Mouse (Mus musculus): ENCODE measurements around the gene A730071L15Rik.

The A730071L15Rik gene

DNA sequence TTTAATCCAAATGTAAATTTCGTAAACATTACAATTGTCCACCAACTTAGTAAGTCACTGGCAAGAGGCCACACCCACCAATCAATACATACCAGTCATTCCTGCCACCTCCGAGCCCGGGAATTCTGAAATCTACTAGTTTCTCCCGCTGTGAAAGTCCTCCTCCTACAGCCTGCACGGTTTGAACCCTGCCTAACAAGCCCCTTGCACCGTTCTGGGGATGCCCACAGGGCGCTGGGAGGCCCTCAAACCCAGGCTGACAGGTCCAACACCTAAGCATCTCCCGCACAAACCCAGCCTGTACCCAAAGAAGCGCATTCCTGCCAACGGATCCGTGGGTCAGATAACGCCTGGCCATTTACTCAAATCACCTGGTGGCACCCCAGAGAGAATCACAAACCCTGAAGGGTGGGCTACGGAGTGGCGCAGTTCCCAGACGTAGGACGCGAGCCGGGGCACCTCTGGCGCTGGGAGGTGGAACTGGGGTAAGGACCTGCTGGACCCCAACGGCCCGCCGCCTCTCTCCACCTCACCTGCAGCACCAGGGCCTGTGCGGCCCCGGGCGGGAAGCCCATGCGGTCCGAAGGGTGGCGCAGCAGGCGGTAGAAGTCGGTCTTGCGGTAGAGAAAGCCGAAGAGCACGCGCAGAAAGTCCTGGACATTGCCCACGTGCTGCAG is at the start of gene A730071L15Rik:
Gene A730071L15Rik (plus strand): TSS at position 620 of the 677 bp plus-strand sequence.
- DNase-seq (ENCODE audit: low spot score): peak; percentile 15

DNA sequence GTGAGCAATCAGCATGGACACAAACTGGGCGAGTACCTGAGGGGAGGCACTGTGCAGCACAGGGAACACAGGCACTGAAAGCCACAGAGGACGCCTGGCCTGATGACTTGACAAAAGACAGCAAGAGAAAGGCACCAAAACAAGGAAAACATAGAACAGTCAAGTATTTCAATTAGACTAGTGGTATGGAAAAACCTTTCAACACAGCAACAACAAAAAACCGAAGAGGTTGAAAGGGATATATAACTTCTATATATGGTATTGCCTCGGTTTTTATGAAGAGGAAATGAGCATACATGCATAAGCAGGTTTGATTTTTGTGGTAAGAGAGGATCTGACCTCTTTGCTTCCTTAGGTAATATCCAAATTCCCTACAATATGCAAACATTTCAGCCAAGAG is 47.0 kb upstream of the A730071L15Rik start:
- no peak for DNase-seq (ENCODE audit: low spot score)

DNA sequence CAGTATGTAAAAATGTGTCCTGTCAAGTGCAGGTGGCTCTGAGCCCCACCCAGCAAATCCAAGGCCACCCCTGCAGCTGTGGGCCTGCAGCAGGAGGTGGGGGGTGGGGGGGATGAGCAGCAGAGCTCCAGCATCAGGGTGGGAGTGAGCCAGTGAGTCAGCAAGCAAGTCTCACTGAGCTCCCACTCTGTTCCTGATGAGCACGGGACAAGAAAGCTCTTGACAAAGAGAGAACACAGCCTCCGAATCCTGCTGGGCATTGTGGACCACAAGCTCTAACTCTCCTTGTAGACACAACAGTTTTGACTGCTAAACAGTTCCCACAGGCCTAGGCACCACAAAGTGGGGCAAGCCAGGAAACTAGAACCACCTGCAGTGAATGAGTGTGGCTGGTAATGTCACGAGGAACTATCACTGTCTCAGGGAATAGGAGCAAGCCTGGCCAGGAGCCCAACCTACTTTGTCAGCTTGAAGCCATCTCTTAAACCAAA is 45.6 kb upstream of the A730071L15Rik start:
- DNase-seq (ENCODE audit: low spot score): no peak

DNA sequence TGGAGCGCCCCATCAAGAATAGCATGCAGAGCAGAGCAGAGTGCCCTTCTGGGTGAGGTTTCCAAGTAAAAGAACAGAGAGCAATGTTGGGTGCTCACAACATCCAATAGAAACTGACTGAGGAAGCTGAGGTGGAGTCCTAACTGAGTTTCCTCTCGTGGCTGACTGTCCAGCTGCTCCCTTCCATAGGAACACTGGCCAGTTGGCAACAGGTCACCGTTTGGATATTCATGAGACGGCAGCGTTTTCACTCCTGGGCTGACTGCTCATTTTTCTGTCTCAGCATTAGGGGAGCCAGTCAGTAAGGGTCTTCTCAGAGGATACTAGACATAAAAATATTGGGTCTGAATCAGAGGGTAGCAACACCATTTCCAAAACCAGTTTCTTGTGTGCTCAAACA is 43.2 kb upstream of the A730071L15Rik start:
- no peak for DNase-seq (ENCODE audit: low spot score)

DNA sequence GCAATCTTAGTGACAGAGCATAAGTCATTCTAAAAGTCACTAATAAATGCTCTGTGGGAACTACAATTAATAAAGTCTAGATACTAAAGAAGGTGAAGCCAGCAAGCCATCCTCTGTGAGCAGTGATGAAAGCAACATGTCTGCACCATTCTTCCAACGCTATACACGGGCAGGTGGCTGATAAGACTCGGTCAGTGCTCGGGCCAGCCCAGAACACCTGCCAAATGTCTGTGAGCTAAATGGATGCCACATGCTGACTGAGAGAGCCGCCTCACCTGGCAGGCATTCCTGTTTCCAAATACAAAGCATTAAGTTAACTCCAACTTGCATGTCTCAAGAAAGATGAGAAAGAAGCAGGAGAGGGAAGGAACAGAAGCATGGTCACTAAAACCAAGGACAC is 42.7 kb upstream of the A730071L15Rik start:
- DNase-seq (ENCODE audit: low spot score): no peak

DNA sequence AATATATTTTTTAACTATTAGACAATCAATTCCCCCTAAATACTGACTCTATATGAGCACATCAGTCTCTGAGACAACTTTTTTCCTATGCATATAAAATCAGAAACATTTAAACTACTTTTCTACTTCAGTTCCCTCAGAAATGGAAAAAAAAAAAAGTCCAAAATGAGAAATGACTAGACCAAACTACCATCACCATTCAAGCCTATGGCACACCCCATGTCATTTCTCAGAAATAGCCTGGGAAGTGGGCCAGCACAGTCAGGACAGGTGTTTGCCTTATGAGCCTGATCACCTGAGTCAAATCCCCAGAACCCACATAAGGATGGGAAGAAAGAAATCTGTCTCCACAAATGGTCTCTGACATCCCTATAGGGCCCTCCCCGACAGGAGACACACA is 41.3 kb upstream of the A730071L15Rik start:
- no peak for DNase-seq (ENCODE audit: low spot score)

DNA sequence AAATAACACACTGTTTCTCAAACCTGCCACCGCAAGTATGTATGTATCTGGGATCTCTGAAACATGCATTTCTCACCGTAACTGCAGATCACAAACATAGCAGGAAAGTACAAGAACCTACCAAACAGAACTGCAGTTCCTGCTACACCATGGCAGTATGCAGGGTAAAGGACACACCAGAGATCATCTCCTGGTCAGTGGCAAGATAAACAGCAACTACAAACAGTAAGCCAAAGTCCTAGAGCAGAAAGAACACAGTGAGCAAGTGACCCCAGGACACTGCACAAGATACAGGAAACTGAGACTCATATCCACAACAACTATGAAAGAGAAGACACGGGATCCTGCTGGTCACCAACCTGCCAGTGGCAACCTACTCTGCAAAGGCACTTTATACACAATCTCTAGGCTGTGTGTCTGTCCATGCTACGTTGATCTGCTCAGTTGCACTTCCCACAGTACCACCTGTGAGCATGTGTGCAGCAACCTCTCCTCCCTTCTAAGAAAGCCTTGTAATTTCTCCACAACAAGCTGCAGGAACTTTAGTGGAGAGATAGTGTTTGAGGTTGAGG is 40.0 kb upstream of the A730071L15Rik start:
- DNase-seq (ENCODE audit: low spot score): no peak

DNA sequence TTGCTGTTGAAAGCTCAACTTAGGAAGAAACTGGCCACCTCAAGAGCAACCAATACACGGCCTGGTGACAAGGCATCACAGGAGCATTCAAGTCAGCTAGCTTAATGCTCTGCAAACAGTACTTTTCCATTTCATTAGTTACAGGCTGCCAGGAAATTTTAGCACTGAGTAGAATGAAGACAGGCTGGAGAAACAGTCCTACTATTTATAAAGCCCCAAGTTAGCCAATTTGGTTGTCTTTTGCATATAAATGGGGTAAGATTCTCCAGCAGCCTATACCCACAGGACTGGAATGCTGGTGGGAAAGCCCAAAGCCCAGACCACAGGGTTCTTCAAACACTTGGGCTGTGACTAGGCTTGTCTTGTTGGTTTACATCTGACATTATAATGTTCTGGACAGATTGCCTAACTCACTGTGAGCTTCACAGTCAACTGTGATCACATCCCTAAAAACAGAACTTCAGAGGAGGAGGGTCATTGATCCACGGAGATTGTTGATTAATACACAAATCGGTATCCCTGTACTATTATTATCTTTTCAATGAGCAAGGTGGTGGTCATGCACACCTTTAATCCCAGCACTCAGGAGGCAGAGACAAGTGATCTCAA is 39.1 kb upstream of the A730071L15Rik start:
- no peak for DNase-seq (ENCODE audit: low spot score)

DNA sequence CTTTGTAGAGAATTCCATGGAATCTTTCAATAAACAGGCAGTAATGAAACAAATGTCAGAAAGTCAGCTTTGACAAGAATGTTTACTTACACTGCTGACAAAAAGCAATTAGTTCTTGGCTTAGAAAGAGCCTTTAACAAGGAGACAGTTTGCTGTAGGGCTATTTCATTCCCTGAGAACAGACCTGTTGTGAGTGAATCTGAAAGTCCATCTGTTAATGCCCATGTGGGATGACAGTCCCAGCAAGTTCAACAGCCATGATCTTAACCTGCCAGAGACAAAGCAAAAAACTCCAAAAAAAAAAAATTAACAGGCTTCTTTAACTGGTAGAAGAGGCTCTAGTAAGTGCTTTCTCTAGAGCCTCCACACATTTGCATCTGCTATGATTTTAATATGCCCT is 38.3 kb upstream of the A730071L15Rik start:
- DNase-seq (ENCODE audit: low spot score): no peak

DNA sequence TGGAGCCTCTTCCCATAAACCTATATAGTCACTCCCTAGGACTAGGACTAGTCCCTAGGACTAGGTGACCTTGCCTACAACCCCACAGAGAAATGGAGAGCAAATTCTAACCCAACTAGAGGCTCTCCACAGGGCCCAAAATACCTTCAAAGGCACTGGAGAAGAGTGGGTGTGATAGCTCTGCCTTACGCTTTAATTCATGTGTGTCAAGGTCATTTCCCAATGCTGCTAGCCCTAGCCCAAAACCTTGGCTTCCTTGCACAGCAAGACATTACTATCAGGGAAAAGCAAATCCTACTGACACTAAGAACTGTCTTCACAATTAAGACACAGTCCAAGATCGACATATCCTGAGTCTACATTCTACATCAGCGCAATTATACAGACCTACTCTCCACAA is 36.8 kb upstream of the A730071L15Rik start:
- no peak for DNase-seq (ENCODE audit: low spot score)

DNA sequence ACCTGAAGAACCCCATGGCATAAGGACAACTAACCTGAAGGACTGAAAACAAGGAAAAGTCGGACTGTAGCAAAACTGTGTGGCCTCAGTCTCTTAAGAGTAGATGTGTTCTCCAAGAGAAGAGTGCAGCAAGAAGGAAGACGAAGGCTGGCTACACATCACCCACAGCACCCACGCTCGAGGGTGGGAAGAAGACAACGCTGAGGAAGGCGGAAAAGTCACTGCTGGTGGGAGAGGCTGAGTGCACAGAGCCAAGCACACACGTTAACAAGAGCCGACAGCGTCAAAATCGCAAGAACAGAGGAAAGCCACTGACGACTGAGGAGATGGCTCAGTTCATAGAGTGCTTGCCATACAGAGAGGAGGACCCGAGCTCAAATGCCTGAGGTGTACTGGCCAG is 36.1 kb upstream of the A730071L15Rik start:
- DNase-seq (ENCODE audit: low spot score): no peak

DNA sequence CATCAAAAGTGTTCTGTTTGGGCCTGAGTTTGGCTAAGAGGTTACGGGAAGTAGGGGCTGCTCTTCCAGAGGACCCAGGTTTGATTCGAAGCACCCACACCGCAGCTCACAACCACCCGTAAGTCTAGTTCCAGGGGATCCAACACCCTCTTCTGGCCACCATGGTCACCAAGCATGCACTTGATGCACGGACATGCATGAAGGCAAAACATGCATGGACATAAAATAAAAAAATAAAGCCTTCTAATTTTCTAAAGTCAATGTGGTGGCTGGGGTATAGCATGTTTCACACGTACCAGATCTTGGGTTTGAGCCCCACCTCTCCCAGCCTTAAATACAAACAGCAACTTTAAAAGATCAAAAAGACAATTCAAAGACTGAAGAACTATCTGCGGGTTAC is 35.0 kb upstream of the A730071L15Rik start:
- DNase-seq (ENCODE audit: low spot score): no peak

DNA sequence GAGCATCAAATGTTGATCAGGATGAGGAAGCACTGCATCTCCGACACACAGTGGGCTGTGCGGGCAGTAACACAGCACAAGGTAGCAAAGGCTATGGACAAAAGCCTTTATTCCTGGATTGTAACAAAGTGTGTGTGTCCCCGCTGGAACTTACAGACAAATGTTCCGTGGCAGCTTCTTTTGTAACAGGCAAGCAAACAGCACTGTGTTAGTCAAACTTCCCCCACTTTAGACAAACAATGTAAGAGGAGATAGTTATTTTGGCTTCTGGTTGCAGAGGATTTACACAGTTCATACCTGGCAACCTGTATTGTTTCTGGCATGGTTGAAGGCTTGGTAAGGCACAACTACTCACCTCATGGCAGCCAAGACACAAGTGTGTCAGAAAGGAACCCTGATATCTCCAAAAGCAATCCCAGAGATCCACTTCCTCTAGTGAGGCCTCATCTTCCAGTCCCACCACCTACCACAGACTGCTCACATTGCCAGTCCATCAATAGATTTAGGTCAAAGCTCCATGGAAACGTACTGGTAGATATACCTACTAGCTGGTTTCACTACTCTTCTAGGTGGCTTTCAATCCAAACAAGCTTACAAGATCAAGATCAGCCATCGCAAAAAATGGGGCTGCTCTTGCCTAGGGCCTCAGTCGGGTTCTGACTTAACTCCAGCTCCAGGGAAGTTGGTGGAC is 34.3 kb upstream of the A730071L15Rik start:
- DNase-seq (ENCODE audit: low spot score): no peak

DNA sequence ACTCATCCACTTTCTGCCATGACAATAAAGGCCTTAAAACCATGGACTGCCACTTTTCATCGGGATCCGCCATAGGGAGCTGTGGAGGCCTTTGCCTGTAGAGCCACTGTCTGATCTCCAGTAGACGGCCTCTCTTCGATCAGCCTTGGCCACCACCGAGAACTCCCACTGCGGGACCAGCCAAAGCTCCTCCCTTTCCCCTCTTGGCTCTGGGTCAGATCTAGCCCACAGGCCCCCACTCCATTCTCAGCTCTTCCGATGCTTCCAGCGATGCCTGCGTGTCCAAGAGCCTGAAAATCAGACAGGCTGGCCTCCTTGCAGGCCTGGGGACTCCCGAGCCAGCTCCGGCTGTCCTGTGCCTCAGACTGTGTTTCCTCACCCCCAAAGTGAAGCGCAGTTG is 33.5 kb upstream of the A730071L15Rik start:
- no peak for DNase-seq (ENCODE audit: low spot score)

DNA sequence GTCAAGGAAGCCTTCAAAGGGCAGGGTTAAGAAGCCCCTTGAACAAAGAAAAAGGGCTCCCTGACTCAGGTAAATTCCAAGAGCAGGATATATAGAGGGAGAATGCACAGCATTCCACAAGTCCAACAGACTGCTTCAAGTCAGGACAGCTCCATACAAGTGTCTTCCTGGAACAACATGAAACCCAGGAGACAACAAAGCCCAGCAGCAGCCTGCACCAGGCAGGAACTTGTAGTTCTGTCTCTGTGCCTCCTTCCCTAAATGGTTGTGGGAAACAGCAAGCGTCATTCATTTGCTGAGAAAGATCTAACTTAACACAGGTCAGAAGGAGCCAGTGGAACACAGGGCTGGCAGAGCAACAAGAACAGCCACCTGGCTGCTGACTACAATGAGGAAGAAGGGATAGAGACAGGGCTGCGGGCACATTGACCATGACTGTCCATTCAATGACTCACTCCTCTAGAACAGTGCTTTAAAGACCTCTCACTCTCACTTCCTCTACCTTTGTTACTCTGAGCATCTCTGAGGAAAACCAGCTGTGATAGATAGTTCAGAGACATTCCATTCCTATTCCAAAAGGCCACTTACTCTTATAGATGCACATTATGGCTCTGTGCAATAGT is 30.7 kb upstream of the A730071L15Rik start:
- DNase-seq (ENCODE audit: low spot score): no peak

DNA sequence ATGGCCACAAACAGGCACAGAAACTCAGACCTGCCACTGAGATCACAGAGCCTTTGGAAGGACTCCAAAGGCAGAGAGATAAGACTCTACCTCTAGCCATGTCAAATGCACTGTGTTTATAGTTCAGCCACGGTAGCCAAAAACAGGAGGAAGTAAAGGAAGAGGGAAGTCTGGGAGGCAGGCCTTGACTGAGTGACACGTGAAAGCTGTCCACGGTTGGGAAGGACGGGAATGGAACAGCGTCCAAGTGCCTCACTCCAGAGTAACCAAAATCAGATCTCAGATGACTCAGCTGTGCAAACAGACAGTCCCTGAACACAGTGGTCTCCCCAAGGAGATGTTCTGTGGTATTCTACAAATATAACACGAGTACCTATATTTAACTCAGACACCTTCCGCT is 25.1 kb upstream of the A730071L15Rik start:
- DNase-seq (ENCODE audit: low spot score): no peak

DNA sequence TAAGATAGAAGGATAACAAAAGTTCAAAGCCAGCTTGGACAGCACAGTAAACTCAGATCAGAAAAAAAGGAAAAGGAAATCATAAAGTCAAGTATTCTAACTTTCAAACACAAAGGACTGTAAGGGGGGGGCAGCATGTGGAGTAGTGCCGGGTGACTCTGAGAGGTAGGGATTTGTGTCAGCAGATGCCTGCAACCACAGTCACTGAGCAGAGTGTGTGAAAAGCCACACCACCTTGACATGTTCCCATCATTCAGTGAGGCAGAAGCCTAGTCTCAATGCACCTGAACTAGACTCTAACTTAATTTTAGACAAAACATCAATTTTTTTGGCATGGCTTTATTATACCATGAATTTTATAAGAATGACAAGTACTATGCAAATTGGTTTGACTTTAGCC is 24.3 kb upstream of the A730071L15Rik start:
- no peak for DNase-seq (ENCODE audit: low spot score)

DNA sequence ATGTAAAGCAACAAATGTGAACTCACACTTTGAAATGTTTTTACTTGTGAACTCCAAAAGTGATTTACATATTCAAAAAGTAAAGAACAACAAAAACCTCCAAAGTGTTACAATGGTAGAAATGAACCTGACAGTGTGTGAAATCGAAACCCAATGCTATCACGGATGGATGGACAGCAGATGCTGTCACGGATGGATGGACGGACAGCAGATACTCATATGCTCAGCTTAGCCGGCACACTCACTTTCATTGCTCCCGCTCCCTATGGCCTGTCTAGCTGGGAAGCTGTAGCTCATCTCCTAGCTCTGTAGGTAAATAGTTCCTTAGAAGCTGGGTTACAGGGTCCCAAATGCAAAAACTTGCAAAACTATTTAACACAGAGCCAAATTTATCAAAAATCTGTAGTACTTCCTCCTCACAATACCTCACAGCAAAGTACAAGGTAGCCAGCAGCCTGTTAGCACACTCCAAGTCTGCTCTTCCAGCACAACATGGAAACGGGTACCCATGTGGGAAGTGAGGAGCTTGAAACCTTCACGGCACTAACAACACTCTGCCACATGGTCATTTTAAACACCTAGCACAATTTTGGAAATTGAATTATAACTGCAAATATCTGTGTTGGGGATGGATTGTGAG is 21.9 kb upstream of the A730071L15Rik start:
- DNase-seq (ENCODE audit: low spot score): no peak

DNA sequence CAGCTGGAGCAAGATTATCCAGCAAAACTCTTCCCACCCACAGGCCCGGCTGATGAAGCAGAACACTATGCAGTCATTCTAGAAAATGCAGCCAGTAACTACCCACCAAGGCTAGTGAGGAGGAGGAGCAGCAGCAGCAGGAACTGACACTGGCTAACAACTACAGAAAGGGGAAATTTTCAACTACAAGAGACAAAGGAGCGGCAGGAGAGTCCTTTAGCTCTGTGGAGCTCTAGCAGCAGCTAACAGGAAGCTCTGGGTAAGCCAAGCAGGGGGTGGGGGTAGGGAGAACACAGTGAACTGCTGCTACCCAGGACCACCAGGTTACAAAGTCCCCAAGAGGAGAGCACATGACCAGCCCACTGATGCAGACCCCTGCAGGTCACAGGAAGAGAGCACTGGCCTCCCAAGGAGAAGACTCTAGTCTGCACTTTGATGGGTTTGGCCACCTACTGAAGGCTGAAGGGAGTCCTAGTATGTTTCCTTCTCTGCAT is 21.1 kb upstream of the A730071L15Rik start:
- peak; percentile 9 for DNase-seq (ENCODE audit: low spot score)

DNA sequence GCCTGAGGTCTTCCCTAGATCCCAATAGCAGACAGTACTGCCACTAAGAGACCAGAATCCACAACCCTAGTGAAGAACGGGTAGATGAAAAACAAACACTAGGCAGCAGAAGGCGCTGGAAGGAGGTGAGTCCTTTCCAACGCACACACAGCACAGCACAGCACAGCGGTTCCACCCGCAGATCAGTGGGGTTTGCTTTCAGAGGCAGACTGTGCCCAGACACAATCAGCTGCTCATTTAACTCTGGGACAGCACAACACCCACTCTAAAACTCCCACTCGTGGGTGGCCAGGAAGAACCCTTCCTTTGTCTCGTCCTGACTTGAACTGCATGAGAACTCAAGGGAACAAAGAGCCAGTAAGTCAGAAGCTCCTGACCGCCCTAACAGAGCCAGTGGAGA is 20.6 kb upstream of the A730071L15Rik start:
- DNase-seq (ENCODE audit: low spot score): no peak

DNA sequence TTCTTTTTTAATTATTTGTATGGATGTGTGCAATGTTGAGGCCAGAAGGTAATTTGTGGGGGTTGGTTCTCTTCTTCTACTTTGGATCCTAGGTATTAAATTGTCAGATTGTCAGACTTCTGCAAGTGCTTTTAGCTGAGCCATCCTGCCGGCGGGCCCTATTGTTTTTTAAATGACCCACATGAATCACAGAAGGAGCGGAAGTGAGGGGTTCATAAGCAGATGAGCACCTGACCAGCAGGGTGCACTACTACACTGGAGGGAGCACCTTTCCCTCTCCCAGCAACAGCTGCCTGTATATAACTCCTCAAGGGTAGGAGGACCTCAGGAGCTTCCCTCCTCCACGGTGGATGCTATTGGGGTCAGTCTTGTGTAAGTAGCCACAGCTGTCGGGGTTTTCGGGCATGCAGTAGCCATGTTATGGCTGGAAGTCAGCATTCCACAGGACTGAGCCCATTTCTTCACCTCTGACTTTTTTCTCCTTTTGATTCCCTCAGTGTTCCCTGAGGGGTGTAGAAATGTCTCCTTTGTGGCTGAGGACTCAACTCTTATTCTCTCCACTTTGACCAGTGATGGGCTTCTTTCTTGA is 18.9 kb upstream of the A730071L15Rik start:
- no peak for DNase-seq (ENCODE audit: low spot score)

All from embryo, embryonic 10 days (tissue).